Mouse (Mus musculus) liver, postnatal 0 days (tissue): ENCODE results near the gene Eya2.

Experiments
- CTCF ChIP-seq: sonication (generic); IDR thresholded peaks from 2 replicates; pipeline ENCODE4 v1.5.1; 2016; ENCODE audit warnings: antibody characterized with exemption, low read depth
- EP300 ChIP-seq: IDR thresholded peaks from 2 replicates; pipeline ENCODE4 v1.6.1; 2016; ENCODE audit warnings: antibody characterized with exemption, low read depth, mild to moderate bottlenecking

DNA sequence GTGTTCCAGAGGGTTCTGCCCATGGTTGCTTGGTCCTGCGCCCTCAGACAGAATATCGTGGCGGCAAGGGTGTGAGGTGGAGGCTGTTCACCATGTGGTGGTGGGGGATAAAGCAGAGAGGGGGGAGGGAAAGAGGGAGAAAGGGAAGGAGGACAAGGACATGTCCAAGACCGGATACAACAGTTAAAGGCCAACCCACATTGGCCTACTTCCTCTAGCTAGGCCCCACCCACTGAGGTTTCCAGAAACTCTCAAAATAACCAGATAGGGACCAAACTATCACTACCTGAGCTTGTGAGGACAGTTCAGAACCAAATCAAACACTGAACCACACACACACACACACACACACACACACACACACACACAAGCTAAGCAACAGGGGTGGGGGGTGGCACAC, 157.9 kb downstream of the Eya2 start:
- TF ChIP-seq CTCF (no peak), EP300 (no peak)
